Mouse (Mus musculus) liver, embryonic 14.5 days (tissue): ENCODE measurements at regions not wholly inside any gene's neighbourhood (a gene's known extent, or its start where the extent isn't known, plus 50 kb on each side); places are given as distances from the start of the nearest gene placed in this dataset.

Source experiments
- CTCF ChIP-seq: IDR thresholded peaks from 2 replicates; pipeline ENCODE4 v1.5.1; 2016; ENCODE audit warnings: antibody characterized with exemption, low read depth, control low read depth
- EP300 ChIP-seq: IDR thresholded peaks from 2 replicates; pipeline ENCODE4 v1.6.1; 2016; ENCODE audit warnings: antibody characterized with exemption, low read depth

GRCm38 (mm10) chr1:149674166-149674565 is 286.9 kb downstream of the Pla2g4a start:
- TF ChIP-seq EP300 (no peak), CTCF (no peak)
